Comparison of ENCODE assay signal across 9 mouse cellular contexts in genomic region chr4:109983281-109984001, GRCm38 (mm10). TPM values are rescaled to one million over a fixed set of nuclear protein-coding genes. Genes with fewer than 3 reads are reported as not detected.
A peak's percentile ranks its signal among the peaks of the same experiment; 100 is the strongest.
DNase-seq lines count a peak whose midpoint lies in the region; ATAC-seq lines count a peak whose summit lies in the region.
"Had no signal": no experiment of that assay in that cellular context is flagged by ENCODE, and none has a peak within 500 bp of the region (broad histone marks: within the 10 kb centered on the region; RNA-seq: fewer than 3 reads in every experiment).

No protein-coding gene starts in this region.

- H3K4me3 ChIP-seq in embryonic facial prominence, embryonic 10.5 days: peak overlapping the region; percentile 43
- H3K4me3 ChIP-seq in midbrain, embryonic 16.5 days (ENCODE audit: low read depth, low read length): no peak overlapping the region

- peak; percentile 36 to 49 for DNase-seq in layer of hippocampus, postnatal 10 days (ENCODE audit: low spot score in 2 of 2)
- no peak for DNase-seq in layer of hippocampus, adult 11-12 months (ENCODE audit: low spot score)
- DNase-seq in embryonic facial prominence, embryonic 10.5 days (ENCODE audit: low spot score): peak; percentile 61
- no peak for DNase-seq in layer of hippocampus, adult 18-20 months (ENCODE audit: low spot score in 2 of 2)

- H3K27me3 ChIP-seq in embryonic facial prominence, embryonic 10.5 days (replicated peaks; ENCODE audit: low read depth, poor library complexity, severe bottlenecking): peaks cover 100% of the 10 kb centered on the region
- H3K27me3 ChIP-seq in midbrain, embryonic 16.5 days (ENCODE audit: control insufficient read depth, insufficient read depth, low read depth, low read length): peaks cover 62% of the 10 kb centered on the region

- H3K27ac ChIP-seq in embryonic facial prominence, embryonic 10.5 days (replicated peaks): peak overlapping the region; percentile 51; the same call in 1 of the 2 replicates
- no peak overlapping the region for H3K27ac ChIP-seq in midbrain, embryonic 16.5 days (ENCODE audit: low read length)
- H3K27ac ChIP-seq: macrophage had no signal

- no peaks in the 10 kb centered on the region for H3K36me3 ChIP-seq in embryonic facial prominence, embryonic 10.5 days (replicated peaks)
- H3K36me3 ChIP-seq in midbrain, embryonic 16.5 days (ENCODE audit: control insufficient read depth, insufficient read depth, low read length): no peaks in the 10 kb centered on the region

- WGBS in embryonic facial prominence, embryonic 10.5 days: 1% methylated on average over 49 of the region's 49 CpGs
- WGBS in midbrain, embryonic 16.5 days: under 1% methylated on average over 49 of the region's 49 CpGs

- peaks cover 41% of the 10 kb centered on the region for H3K4me1 ChIP-seq in embryonic facial prominence, embryonic 10.5 days
- peaks cover 9% of the 10 kb centered on the region for H3K4me1 ChIP-seq in midbrain, embryonic 16.5 days (ENCODE audit: control insufficient read depth, insufficient read depth, low read length)

- H3K4me2 ChIP-seq in midbrain, embryonic 16.5 days (ENCODE audit: low read length): peak overlapping the region; percentile 19; the same call in 1 of the 2 replicates

- no peaks in the 10 kb centered on the region for H3K9me3 ChIP-seq in embryonic facial prominence, embryonic 10.5 days
- H3K9me3 ChIP-seq in midbrain, embryonic 16.5 days (replicated peaks; ENCODE audit: control insufficient read depth, low read length, poor library complexity, severe bottlenecking): no peaks in the 10 kb centered on the region

- H3K9ac ChIP-seq in midbrain, embryonic 16.5 days (ENCODE audit: low read depth, low read length): no peak overlapping the region

- ATAC-seq in hematopoietic stem cell, adult 5-6 weeks (replicated peaks in 1 of 2; ENCODE audit: insufficient read depth in 1 of 2, low FRiP score in 2 of 2, low TSS enrichment in 1 of 2, low read depth in 1 of 2, poor library complexity in 2 of 2, severe bottlenecking in 2 of 2): peak; percentile 19 to 36; a peak in 1 of 4 replicates
- ATAC-seq in midbrain, embryonic 16.5 days: no peak
- ATAC-seq in inflammation-experienced regulatory T-cells, adult 6 months: no peak
- no peak for ATAC-seq in erythroblast, adult 5-6 weeks (replicated peaks; ENCODE audit: low FRiP score, poor library complexity, severe bottlenecking)

RNA-seq across cellular contexts. Expression of gene Dmrta2, which starts 5.6 kb away (rescaled TPM):
- 1 to 10 TPM; 6.3 to 8.1 TPM for total RNA-seq in layer of hippocampus, postnatal 10 days (2021)
- polyA plus RNA-seq in embryonic facial prominence, embryonic 10.5 days (2016; fragmentation: Nextera tagmentation; extraction: Ambion mirVana): 0.75 and 0.87 TPM in 2 replicates
- total RNA-seq in hematopoietic stem cell, adult 5-6 weeks (2017): 0.30 and 0.31 TPM in 2 replicates
- 0.44 and 0.67 TPM in 2 replicates for polyA plus RNA-seq in midbrain, embryonic 16.5 days (2015; fragmentation: Nextera tagmentation; extraction: Ambion mirVana)
- not detected for polyA plus RNA-seq in inflammation-experienced regulatory T-cells, adult 6 months (2017; shearing (Covaris generic))
- not detected in 2 replicates for total RNA-seq in erythroblast, adult 5-6 weeks (2015; ENCODE audit: low replicate concordance)
- total RNA-seq in erythroblast, adult 5-6 weeks (2017; ENCODE audit: low replicate concordance): 0.51 TPM in 1 of 2 replicates, not detected in the other
- total RNA-seq in layer of hippocampus, adult 18-20 months (2021): 1 to 10 TPM; 2.4 to 2.5 TPM

Comparison
In these comparisons a context has a peak if more than half of its experiments do, and no peak if none do; other contexts are left out.
1. DNase-seq: peak in layer of hippocampus, postnatal 10 days (2 of 2) and embryonic facial prominence, embryonic 10.5 days (single experiment); none in layer of hippocampus, adult 11-12 months (single experiment) and layer of hippocampus, adult 18-20 months (0 of 2).
2. ATAC-seq: peak in hematopoietic stem cell, adult 5-6 weeks (2 of 2); none in midbrain, embryonic 16.5 days (single experiment), inflammation-experienced regulatory T-cells, adult 6 months (single experiment) and erythroblast, adult 5-6 weeks (single experiment).